Mouse (Mus musculus) midbrain, embryonic 14.5 days (tissue): ENCODE results near the gene Tgds. TPM values are rescaled to one million over a fixed set of nuclear protein-coding genes. Genes with fewer than 3 reads are reported as not detected.

Experiments used
- ATAC-seq: fragments of 200-750 bp; cut with Nextera tagmentation; 2 replicates; pipeline ENCODE4 v1.8.0; 2017; ENCODE audit warnings: moderate number of reproducible peaks, moderate library complexity; ENCODE audit not compliant: low FRiP score, low TSS enrichment
- DNase-seq: peaks from one replicate; pipeline ENCODE4 v3.0.0-alpha.2; 2015
- H3K27ac ChIP-seq: fragments of 300-500 bp; sonication (generic); replicated peaks from 2 replicates; pipeline ENCODE4 v1.5.1; 2014; ENCODE audit warnings: mild to moderate bottlenecking, low read depth, low read length, moderate library complexity
- H3K27me3 ChIP-seq: fragments of 300-500 bp; sonication (generic); 2 replicates; pipeline ENCODE4 v1.6.1; 2014; ENCODE audit warnings: low read length, control low read depth, mixed read lengths; ENCODE audit not compliant: control insufficient read depth, insufficient read depth
- H3K36me3 ChIP-seq: fragments of 300-500 bp; sonication (generic); 2 replicates; pipeline ENCODE4 v1.6.1; 2014; ENCODE audit warnings: low read length, control low read depth; ENCODE audit not compliant: control insufficient read depth, insufficient read depth
- H3K4me1 ChIP-seq: fragments of 300-500 bp; sonication (generic); 2 replicates; pipeline ENCODE4 v1.6.1; 2014; ENCODE audit warnings: mild to moderate bottlenecking, antibody characterized with exemption, low read length, control low read depth; ENCODE audit not compliant: control insufficient read depth, insufficient read depth
- H3K4me2 ChIP-seq: fragments of 300-500 bp; sonication (generic); 2 replicates; pipeline ENCODE4 v1.6.1; 2014; ENCODE audit warnings: mild to moderate bottlenecking, low read length, moderate library complexity
- H3K4me3 ChIP-seq: fragments of 300-500 bp; sonication (generic); replicated peaks from 2 replicates; pipeline ENCODE4 v1.5.1; 2014; ENCODE audit warnings: low read depth, low read length
- H3K9ac ChIP-seq: fragments of 300-500 bp; sonication (generic); replicated peaks from 2 replicates; pipeline ENCODE4 v1.6.1; 2014; ENCODE audit warnings: mild to moderate bottlenecking, low read length, moderate library complexity
- H3K9me3 ChIP-seq: fragments of 300-500 bp; sonication (generic); 2 replicates; pipeline ENCODE4 v1.6.1; 2016; ENCODE audit warnings: low read length, control low read depth, mixed read lengths; ENCODE audit not compliant: control insufficient read depth
- WGBS: fragments of 180-500 bp; shearing (Covaris S2); extraction: QIAGEN DNeasy Blood & Tissue Kit; methylation state at CpG from one replicate; pipeline ENCODE4 v1.1.7; 2014; 5-methylcytosine and 5-hydroxymethylcytosine counted together
- polyA plus RNA-seq: library from polyadenylated mRNA; unstranded; fragments of >200 nt; fragmentation: Nextera tagmentation; extraction: Ambion mirVana; gene quantifications from 2 replicates; pipeline ENCODE4 v1.2.1, GENCODE M21; 2014

Tgds gene
- polyA plus RNA-seq, 1 experiment from 2014 or later: 21.8 TPM

- ATAC-seq (no peak), DNase-seq (no peak)
- H3K9ac ChIP-seq: no peak overlapping the region
- no peaks in the 10 kb centered on the region for H3K36me3 ChIP-seq
- 41% methylated on average over 5 of the region's 5 CpGs for WGBS
- H3K4me1 ChIP-seq: no peaks in the 10 kb centered on the region; the same call in 1 of the 2 replicates
- no peak overlapping the region for H3K4me3 ChIP-seq
- no peaks in the 10 kb centered on the region for H3K27me3 ChIP-seq
- no peak overlapping the region for H3K27ac ChIP-seq
- H3K9me3 ChIP-seq: no peaks in the 10 kb centered on the region
- H3K4me2 ChIP-seq: no peak overlapping the region
Observed at GRCm38 (mm10) chr14:118086271-118087035, 46.1 kb downstream of the Tgds start.

GRCm38 (mm10) chr14:118083851-118084250, 48.7 kb downstream of the Tgds start:
- H3K27ac ChIP-seq: no peak overlapping the region
- H3K36me3 ChIP-seq: no peaks in the 10 kb centered on the region
- DNase-seq (no peak), ATAC-seq (no peak)
- no peak overlapping the region for H3K4me3 ChIP-seq
- WGBS: 88% methylated on average over 6 of the region's 6 CpGs
- no peaks in the 10 kb centered on the region for H3K27me3 ChIP-seq
- H3K9ac ChIP-seq: no peak overlapping the region
- H3K4me2 ChIP-seq: no peak overlapping the region
- peaks cover 6% of the 10 kb centered on the region; the same call in 1 of the 2 replicates for H3K4me1 ChIP-seq
- no peaks in the 10 kb centered on the region for H3K9me3 ChIP-seq

GRCm38 (mm10) chr14:118080606-118081005, 51.9 kb downstream of the Tgds start:
- no peak overlapping the region for H3K4me2 ChIP-seq
- WGBS: 37% methylated on average over 11 of the region's 11 CpGs

GRCm38 (mm10) chr14:118070100-118070499, 62.5 kb downstream of the Tgds start:
- Histone ChIP-seq H3K27me3 (no peaks in the 10 kb centered on the region), H3K9ac (no peak overlapping the region), H3K9me3 (no peaks in the 10 kb centered on the region), H3K4me1 (no peaks in the 10 kb centered on the region), H3K27ac (no peak overlapping the region), H3K4me2 (no peak overlapping the region), H3K4me3 (no peak overlapping the region), H3K36me3 (no peaks in the 10 kb centered on the region)
- ATAC-seq: no peak
- no peak for DNase-seq
- 63% methylated on average over 12 of the region's 12 CpGs for WGBS

More at GRCm38 (mm10) chr14:118080606-118081005, 51.9 kb downstream of the Tgds start:
- Histone ChIP-seq H3K4me1 (0 out of 2 replicates have a peak, but pooled peaks cover 6% of the 10 kb centered on the region), H3K9ac (no peak overlapping the region), H3K9me3 (no peaks in the 10 kb centered on the region), H3K27me3 (no peaks in the 10 kb centered on the region), H3K4me3 (no peak overlapping the region), H3K27ac (no peak overlapping the region), H3K36me3 (no peaks in the 10 kb centered on the region)
- DNase-seq (peak; percentile 32), ATAC-seq (no peak)

- no peak overlapping the region for H3K9ac ChIP-seq
- no peaks in the 10 kb centered on the region for H3K27me3 ChIP-seq
- no peak overlapping the region for H3K4me2 ChIP-seq
- 90% methylated on average over 12 of the region's 12 CpGs for WGBS
- no peak overlapping the region for H3K27ac ChIP-seq
- ATAC-seq (no peak), DNase-seq (no peak)
- H3K36me3 ChIP-seq: no peaks in the 10 kb centered on the region
- no peaks in the 10 kb centered on the region for H3K9me3 ChIP-seq
- no peaks in the 10 kb centered on the region for H3K4me1 ChIP-seq
- no peak overlapping the region for H3K4me3 ChIP-seq
Observed at GRCm38 (mm10) chr14:118069439-118070079, 63.0 kb downstream of the Tgds start.

Other genes starting within 250 kb of the Tgds start
- gene Dct, start 80.5 kb downstream of the Tgds start, polyA plus RNA-seq: 0.62 and 0.84 TPM in 2 replicates
- 33.4 and 38.8 TPM in 2 replicates for gene Gpr180, start 4.4 kb upstream of the Tgds start, polyA plus RNA-seq
- gene Sox21, start 104.3 kb upstream of the Tgds start, polyA plus RNA-seq: 18.4 and 22.2 TPM in 2 replicates
- gene Gm9376, start 134.2 kb upstream of the Tgds start, polyA plus RNA-seq: not detected in 2 replicates